Mouse (Mus musculus) thymus, adult 2 months (tissue): Measurements from ENCODE around the gene Gcg. TPM values are rescaled to one million over a fixed set of nuclear protein-coding genes. Genes with fewer than 3 reads are reported as not detected.

ENCODE experiments used
- DNase-seq: peaks from one replicate; pipeline ENCODE4 v3.0.0; 2021
- H3K27ac ChIP-seq: fragments of 200-500 bp; 2 replicates; pipeline ENCODE4 v1.5.1; 2012; ENCODE audit warnings: low read length, control low read depth; ENCODE audit not compliant: control insufficient read depth, insufficient read depth
- H3K27me3 ChIP-seq: fragments of 200-500 bp; 2 replicates; pipeline ENCODE4 v1.6.1; 2012; ENCODE audit warnings: mild to moderate bottlenecking, low read length, moderate library complexity, mixed read lengths; ENCODE audit not compliant: control insufficient read depth, insufficient read depth
- H3K36me3 ChIP-seq: fragments of 200-500 bp; 2 replicates; pipeline ENCODE4 v1.6.1; 2012; ENCODE audit warnings: mild to moderate bottlenecking, low read length, moderate library complexity; ENCODE audit not compliant: control insufficient read depth, insufficient read depth
- H3K4me1 ChIP-seq: fragments of 200-500 bp; replicated peaks from 2 replicates; pipeline ENCODE4 v1.6.1; 2012; ENCODE audit warnings: low read length; ENCODE audit not compliant: control insufficient read depth, insufficient read depth
- H3K4me3 ChIP-seq: fragments of 200-500 bp; 2 replicates; pipeline ENCODE4 v1.5.1; 2012; ENCODE audit warnings: mild to moderate bottlenecking, low read length, control low read depth, moderate library complexity; ENCODE audit not compliant: control insufficient read depth, insufficient read depth
- CTCF ChIP-seq: fragments of 200-500 bp; IDR thresholded peaks from 2 replicates; pipeline ENCODE4 v1.5.1; 2012; ENCODE audit warnings: mild to moderate bottlenecking, control low read depth, low read length, moderate library complexity, borderline replicate concordance; ENCODE audit not compliant: control insufficient read depth, poor library complexity, insufficient read depth; ENCODE audit errors: extremely low read depth
- POLR2A ChIP-seq: fragments of 200-500 bp; IDR thresholded peaks from 2 replicates; pipeline ENCODE4 v1.6.1; 2012; ENCODE audit warnings: mild to moderate bottlenecking, low read length, control low read depth, moderate library complexity; ENCODE audit not compliant: control insufficient read depth, poor library complexity, insufficient read depth; ENCODE audit errors: extremely low read depth
- WGBS: fragments of 180-500 bp; shearing (Covaris S2); methylation state at CpG from one replicate; pipeline ENCODE4 v1.1.7; 2018; 5-methylcytosine and 5-hydroxymethylcytosine counted together
- polyA plus RNA-seq: library from polyadenylated mRNA; depleted of rRNA; stranded (reverse); fragments of >200 nt; gene quantifications from 2 replicates; pipeline ENCODE4 v1.2.3, GENCODE M21; 2012; rRNA removed

The Gcg gene
- polyA plus RNA-seq, 1 experiment: 0.44 TPM

DNA sequence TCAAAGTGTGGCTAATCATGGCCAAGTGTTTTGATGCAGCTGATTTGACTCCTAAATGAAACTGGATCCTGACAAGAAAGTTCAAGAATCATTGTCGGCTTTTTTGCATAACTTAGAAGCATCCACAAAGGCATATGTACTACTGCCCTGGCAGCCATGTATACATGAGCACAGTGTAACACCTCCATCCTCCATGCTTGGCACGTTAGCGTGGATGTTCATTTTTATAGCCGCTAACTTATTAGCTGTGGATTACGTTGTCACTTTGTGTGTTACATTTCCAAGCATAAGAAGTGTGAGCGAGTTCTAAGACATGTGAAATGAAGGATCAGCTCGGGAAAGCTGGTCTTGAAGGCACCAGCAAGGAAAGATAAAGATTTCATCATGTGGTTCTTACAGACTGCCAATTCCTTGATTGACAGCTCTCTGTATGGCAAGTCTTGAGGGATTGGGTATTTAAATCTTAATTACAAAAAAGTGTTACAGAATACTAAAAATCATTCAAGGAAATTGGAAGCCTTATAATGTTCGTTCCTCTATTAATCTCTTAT, 52.1 kb downstream of the Gcg start:
- TF ChIP-seq POLR2A (no peak), CTCF (no peak)
- H3K27ac ChIP-seq: no peak overlapping the region
- H3K4me1 ChIP-seq: no peaks in the 10 kb centered on the region
- WGBS: 96% methylated on average over 8 of the region's 8 CpGs
- no peak overlapping the region for H3K4me3 ChIP-seq
- DNase-seq: no peak
- no peaks in the 10 kb centered on the region for H3K36me3 ChIP-seq
- H3K27me3 ChIP-seq: no peaks in the 10 kb centered on the region

DNA sequence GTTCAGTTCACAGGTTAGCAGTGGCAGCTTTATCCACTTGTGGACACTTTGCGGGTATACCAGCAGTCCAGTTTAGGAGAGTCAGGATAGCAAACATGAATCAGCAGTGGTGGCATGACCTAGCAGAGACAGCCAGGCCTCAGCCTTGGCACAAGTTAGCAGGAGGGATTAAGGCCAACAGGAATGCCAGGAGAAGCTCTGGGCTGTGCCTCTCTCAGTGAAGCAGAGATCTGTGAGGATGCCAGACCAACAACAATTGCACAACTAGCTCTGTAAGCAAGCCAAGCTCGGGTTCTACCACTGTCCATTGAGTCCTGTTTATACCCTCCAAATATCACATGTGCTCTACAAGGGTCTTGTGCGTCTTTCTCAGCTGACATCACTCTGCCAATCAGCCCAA, 57.5 kb downstream of the Gcg start:
- DNase-seq: no peak
- H3K36me3 ChIP-seq: no peaks in the 10 kb centered on the region
- TF ChIP-seq POLR2A (no peak), CTCF (no peak)
- no peaks in the 10 kb centered on the region for H3K27me3 ChIP-seq
- no peak overlapping the region for H3K27ac ChIP-seq
- 89% methylated on average over 3 of the region's 3 CpGs for WGBS
- no peaks in the 10 kb centered on the region for H3K4me1 ChIP-seq
- H3K4me3 ChIP-seq: no peak overlapping the region

Other genes starting within 250 kb of the Gcg start
- gene Dpp4, start 71.4 kb downstream of the Gcg start, polyA plus RNA-seq: 20.0 and 23.5 TPM in 2 replicates
- gene Fap, start 90.4 kb upstream of the Gcg start, polyA plus RNA-seq: 0.58 and 0.60 TPM in 2 replicates
- 6.1 and 7.3 TPM in 2 replicates for gene Ifih1, start 162.6 kb upstream of the Gcg start, polyA plus RNA-seq
- 2.0 and 2.2 TPM in 2 replicates for gene Gca, start 180.6 kb upstream of the Gcg start, polyA plus RNA-seq